Mouse (Mus musculus) G1E (cell line): ENCODE data around the gene Tspan3.

Experiments used
- CTCF ChIP-seq: IDR thresholded peaks from 2 replicates; pipeline ENCODE4 v1.5.1; 2012; ENCODE audit warnings: low read depth, low read length, inconsistent platforms, mixed read lengths
- GATA1 ChIP-seq: IDR thresholded peaks from 2 replicates; pipeline ENCODE4 v1.6.1; 2012; ENCODE audit warnings: borderline replicate concordance, low read length, inconsistent platforms, mixed read lengths
- POLR2AphosphoS5 ChIP-seq: IDR thresholded peaks from 2 replicates; pipeline ENCODE4 v1.6.1; 2012; ENCODE audit warnings: low read depth, low read length, inconsistent platforms; ENCODE audit not compliant: insufficient replicate concordance
- TAL1 ChIP-seq: conservative IDR thresholded peaks from 2 replicates; pipeline ENCODE4 v1.6.1; 2012; ENCODE audit warnings: low read depth, low read length, inconsistent platforms, mixed read lengths

DNA sequence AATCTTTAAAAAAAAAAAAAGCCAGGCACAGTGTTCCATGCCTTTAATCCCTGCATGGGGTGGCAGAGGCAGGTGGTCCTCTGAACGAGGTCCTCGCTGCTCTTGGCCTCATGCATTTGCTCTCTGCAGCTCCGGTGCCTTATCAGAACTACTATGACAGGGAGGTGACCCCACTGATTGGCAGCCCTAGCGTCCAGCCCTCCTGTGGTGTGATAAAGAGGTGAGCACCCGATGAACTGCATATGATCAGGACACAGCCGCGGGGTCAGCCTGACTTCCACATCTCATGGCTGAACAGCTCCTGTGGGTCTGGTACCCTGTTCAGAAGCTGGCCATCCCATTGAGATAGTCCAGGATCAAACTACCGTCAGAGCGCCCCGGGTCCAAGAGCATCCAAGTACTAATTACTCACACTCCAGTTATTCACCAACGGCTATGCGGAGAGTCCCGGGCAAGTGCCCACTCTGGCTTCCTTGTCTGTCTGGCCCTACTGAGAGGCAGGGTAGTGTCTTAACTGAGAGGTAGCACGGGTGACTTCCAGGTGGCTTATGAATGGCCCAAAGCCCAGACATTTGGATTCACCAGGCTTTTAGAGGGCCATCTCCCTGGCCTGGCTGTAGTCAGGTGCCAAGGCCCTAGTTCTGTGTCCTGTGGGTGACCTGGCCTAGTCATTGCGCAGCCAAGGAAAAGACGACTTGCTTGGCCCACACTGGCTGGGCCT lies 38.7 kb downstream of the Tspan3 start:
- TF ChIP-seq CTCF (no peak), GATA1 (no peak), POLR2AphosphoS5 (no peak), TAL1 (no peak)
